Mouse (Mus musculus) heart, embryonic 12.5 days (tissue): ENCODE data around the gene Cd180. TPM values are rescaled to one million over a fixed set of nuclear protein-coding genes. Genes with fewer than 3 reads are reported as not detected.
"Not testable (repeated sequence)": the region's sequence is repeated elsewhere in the genome, so short reads cannot be mapped to it uniquely, and the experiment has no call there.

Experiments
- ATAC-seq: fragments of 200-750 bp; cut with Nextera tagmentation; 2 replicates; pipeline ENCODE4 v1.8.0; 2017; ENCODE audit warnings: moderate TSS enrichment, moderate library complexity; ENCODE audit not compliant: insufficient number of reproducible peaks, low FRiP score
- H3K27ac ChIP-seq: fragments of 300-500 bp; sonication (generic); 2 replicates; pipeline ENCODE4 v1.5.1; 2016; ENCODE audit warnings: mild to moderate bottlenecking, moderate library complexity; ENCODE audit not compliant: poor library complexity, severe bottlenecking
- H3K27me3 ChIP-seq: fragments of 300-500 bp; sonication (generic); replicated peaks from 2 replicates; pipeline ENCODE4 v1.6.1; 2016; ENCODE audit warnings: mild to moderate bottlenecking, moderate library complexity
- H3K36me3 ChIP-seq: fragments of 300-500 bp; sonication (generic); 2 replicates; pipeline ENCODE4 v1.6.1; 2016; ENCODE audit warnings: mild to moderate bottlenecking, moderate library complexity
- H3K4me1 ChIP-seq: fragments of 300-500 bp; sonication (generic); replicated peaks from 2 replicates; pipeline ENCODE4 v1.6.1; 2016; ENCODE audit warnings: mild to moderate bottlenecking
- H3K4me2 ChIP-seq: fragments of 300-500 bp; sonication (generic); 2 replicates; pipeline ENCODE4 v1.6.1; 2016; ENCODE audit warnings: mild to moderate bottlenecking, moderate library complexity
- H3K4me3 ChIP-seq: fragments of 300-500 bp; sonication (generic); 2 replicates; pipeline ENCODE4 v1.5.1; 2016; ENCODE audit warnings: mild to moderate bottlenecking
- H3K9ac ChIP-seq: fragments of 300-500 bp; sonication (generic); 2 replicates; pipeline ENCODE4 v1.6.1; 2016; ENCODE audit warnings: mild to moderate bottlenecking, moderate library complexity
- H3K9me3 ChIP-seq: fragments of 300-500 bp; sonication (generic); replicated peaks from 2 replicates; pipeline ENCODE4 v1.6.1; 2016; ENCODE audit warnings: mild to moderate bottlenecking, moderate library complexity
- WGBS: fragments of 180-500 bp; shearing (Covaris S2); methylation state at CpG from one replicate; pipeline ENCODE4 v1.1.7; 2016; 5-methylcytosine and 5-hydroxymethylcytosine counted together
- polyA plus RNA-seq: library from polyadenylated mRNA; unstranded; fragments of >200 nt; fragmentation: Nextera tagmentation; extraction: Ambion mirVana; gene quantifications from 2 replicates; pipeline ENCODE4 v1.2.1, GENCODE M21; 2016

Cd180 gene
- polyA plus RNA-seq, 1 experiment from 2014 or later: 0.37 TPM

GRCm38 (mm10) chr13:102664843-102665587 is 28.3 kb upstream of the Cd180 start:
- H3K36me3 ChIP-seq: no peaks in the 10 kb centered on the region

GRCm38 (mm10) chr13:102665588-102666232 is 27.6 kb upstream of the Cd180 start:
- peak overlapping the region; percentile 3; the same call in 1 of the 2 replicates for H3K4me3 ChIP-seq

More at GRCm38 (mm10) chr13:102664843-102665587, 28.3 kb upstream of the Cd180 start:
- Histone ChIP-seq H3K9me3 (no peaks in the 10 kb centered on the region), H3K4me1 (peaks cover 24% of the 10 kb centered on the region), H3K4me2 (peak overlapping the region; percentile 57), H3K27me3 (no peaks in the 10 kb centered on the region; the same call in 1 of the 2 replicates), H3K27ac (no peak overlapping the region), H3K4me3 (peak overlapping the region; percentile 3; the same call in 1 of the 2 replicates), H3K9ac (no peak overlapping the region)
- 44% methylated on average over 12 of the region's 12 CpGs for WGBS
- peak; percentile 29; the same call in 1 of the 2 replicates for ATAC-seq

DNA sequence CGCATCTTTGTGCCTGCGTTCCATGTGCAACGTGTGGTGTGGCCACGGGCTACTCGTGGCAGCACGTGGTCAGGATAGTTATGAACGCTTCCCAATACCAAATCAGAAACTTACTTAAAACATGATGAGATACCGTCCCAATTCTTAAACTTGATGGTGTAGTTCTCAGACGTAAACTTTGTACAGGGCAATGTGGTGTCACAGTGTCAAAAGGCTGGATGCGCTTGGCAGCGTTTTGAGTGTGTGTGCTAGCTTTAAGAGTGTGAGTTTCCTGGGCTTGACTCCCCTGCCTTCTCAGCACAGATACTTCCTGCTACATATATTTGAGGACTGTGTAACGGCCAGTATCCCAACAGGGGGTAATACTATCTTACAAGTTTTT is 27.1 kb upstream of the Cd180 start:
- Histone ChIP-seq H3K9me3 (no peaks in the 10 kb centered on the region), H3K27ac (no peak overlapping the region), H3K4me2 (no peak overlapping the region), H3K9ac (no peak overlapping the region), H3K4me1 (peaks cover 35% of the 10 kb centered on the region), H3K36me3 (no peaks in the 10 kb centered on the region), H3K27me3 (no peaks in the 10 kb centered on the region; the same call in 1 of the 2 replicates), H3K4me3 (no peak overlapping the region)
- WGBS: 81% methylated on average over 12 of the region's 12 CpGs
- no peak for ATAC-seq

More at GRCm38 (mm10) chr13:102665588-102666232, 27.6 kb upstream of the Cd180 start:
- peak; percentile 26; the same call in 1 of the 2 replicates for ATAC-seq
- Histone ChIP-seq H3K27me3 (no peaks in the 10 kb centered on the region; the same call in 1 of the 2 replicates), H3K4me2 (peak overlapping the region; percentile 57), H3K9ac (no peak overlapping the region), H3K27ac (no peak overlapping the region), H3K36me3 (no peaks in the 10 kb centered on the region), H3K4me1 (peaks cover 31% of the 10 kb centered on the region), H3K9me3 (no peaks in the 10 kb centered on the region)
- WGBS: 41% methylated on average over 18 of the region's 18 CpGs

- Histone ChIP-seq H3K27me3 (no peaks in the 10 kb centered on the region; the same call in 1 of the 2 replicates), H3K27ac (no peak overlapping the region), H3K36me3 (no peaks in the 10 kb centered on the region), H3K9ac (no peak overlapping the region), H3K4me1 (peaks cover 35% of the 10 kb centered on the region), H3K4me3 (no peak overlapping the region), H3K9me3 (no peaks in the 10 kb centered on the region), H3K4me2 (no peak overlapping the region)
- 64% methylated on average over 4 of the region's 4 CpGs for WGBS
- ATAC-seq: no peak
These were observed 26.6 kb upstream of the Cd180 start for GRCm38 (mm10) chr13:102666731-102667130.

GRCm38 (mm10) chr13:102667401-102667800 is 26.0 kb upstream of the Cd180 start:
- WGBS: 84% methylated on average over 4 of the region's 4 CpGs
- Histone ChIP-seq H3K4me3 (no peak overlapping the region), H3K27ac (no peak overlapping the region), H3K4me1 (peaks cover 35% of the 10 kb centered on the region), H3K4me2 (no peak overlapping the region), H3K27me3 (no peaks in the 10 kb centered on the region; the same call in 1 of the 2 replicates), H3K9me3 (no peaks in the 10 kb centered on the region), H3K36me3 (no peaks in the 10 kb centered on the region), H3K9ac (no peak overlapping the region)
- ATAC-seq: no peak

- H3K4me1 ChIP-seq: peaks cover 35% of the 10 kb centered on the region
- no peak overlapping the region for H3K4me3 ChIP-seq
- H3K9me3 ChIP-seq: 0 out of 2 replicates have a peak, but pooled peaks cover 3% of the 10 kb centered on the region
- ATAC-seq: peak; percentile 44; the same call in 1 of the 2 replicates
- no peaks in the 10 kb centered on the region for H3K36me3 ChIP-seq
- WGBS: 58% methylated on average over 9 of the region's 9 CpGs
- no peak overlapping the region for H3K27ac ChIP-seq
- no peaks in the 10 kb centered on the region for H3K27me3 ChIP-seq
- H3K9ac ChIP-seq: no peak overlapping the region
- no peak overlapping the region for H3K4me2 ChIP-seq
These were observed 25.5 kb upstream of the Cd180 start for GRCm38 (mm10) chr13:102667842-102668241.

- Histone ChIP-seq H3K9me3 (0 out of 2 replicates have a peak, but pooled peaks cover 3% of the 10 kb centered on the region), H3K4me1 (peaks cover 33% of the 10 kb centered on the region), H3K27ac (no peak overlapping the region), H3K36me3 (no peaks in the 10 kb centered on the region), H3K9ac (no peak overlapping the region), H3K4me3 (no peak overlapping the region), H3K27me3 (no peaks in the 10 kb centered on the region), H3K4me2 (no peak overlapping the region)
- no peak for ATAC-seq
- 56% methylated on average over 6 of the region's 6 CpGs for WGBS
These were observed 24.4 kb upstream of the Cd180 start for GRCm38 (mm10) chr13:102668933-102669332.

DNA sequence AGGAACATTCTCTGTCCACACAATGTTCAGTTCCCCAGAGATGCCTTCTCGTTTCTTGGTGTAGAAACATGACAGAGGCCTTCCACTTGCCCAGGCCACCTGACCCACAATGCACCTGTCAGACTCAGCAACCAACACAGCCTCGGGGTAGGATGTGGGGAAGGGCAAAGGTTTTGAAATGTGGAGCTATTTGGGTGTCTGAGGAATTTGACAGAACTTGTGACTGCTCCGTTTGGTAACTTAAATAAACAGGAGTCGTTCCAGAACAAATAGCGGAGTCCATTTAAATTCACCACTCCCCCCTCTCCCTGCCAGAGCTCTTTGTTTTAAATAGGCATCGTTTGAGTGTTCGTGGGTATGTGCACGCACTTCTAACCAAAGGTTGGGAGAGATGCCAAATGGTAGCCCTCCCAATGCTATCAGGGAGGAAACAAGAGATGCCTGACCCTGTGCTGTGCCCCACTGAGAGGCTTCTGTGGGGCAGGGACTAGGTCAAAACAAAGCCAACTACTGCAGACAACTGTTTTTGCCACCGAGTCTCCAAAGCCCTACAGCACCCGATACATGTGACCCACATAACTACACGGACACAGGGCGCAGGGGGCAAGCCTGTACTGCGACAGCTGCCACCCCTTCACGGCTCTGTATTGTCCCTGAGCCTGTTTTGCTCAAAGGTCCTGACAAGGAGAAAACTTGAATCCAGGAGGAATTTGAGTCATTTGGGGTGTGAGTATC is 23.7 kb upstream of the Cd180 start:
- no peaks in the 10 kb centered on the region for H3K36me3 ChIP-seq
- no peaks in the 10 kb centered on the region for H3K27me3 ChIP-seq
- no peak overlapping the region for H3K4me2 ChIP-seq
- 48% methylated on average over 14 of the region's 14 CpGs for WGBS
- H3K9ac ChIP-seq: no peak overlapping the region
- 0 out of 2 replicates have a peak, but pooled peaks cover 3% of the 10 kb centered on the region for H3K9me3 ChIP-seq
- 0 out of 2 replicates have a peak, but pooled peaks have one; percentile 36 for ATAC-seq
- no peak overlapping the region for H3K4me3 ChIP-seq
- H3K27ac ChIP-seq: no peak overlapping the region
- peaks cover 32% of the 10 kb centered on the region for H3K4me1 ChIP-seq

DNA sequence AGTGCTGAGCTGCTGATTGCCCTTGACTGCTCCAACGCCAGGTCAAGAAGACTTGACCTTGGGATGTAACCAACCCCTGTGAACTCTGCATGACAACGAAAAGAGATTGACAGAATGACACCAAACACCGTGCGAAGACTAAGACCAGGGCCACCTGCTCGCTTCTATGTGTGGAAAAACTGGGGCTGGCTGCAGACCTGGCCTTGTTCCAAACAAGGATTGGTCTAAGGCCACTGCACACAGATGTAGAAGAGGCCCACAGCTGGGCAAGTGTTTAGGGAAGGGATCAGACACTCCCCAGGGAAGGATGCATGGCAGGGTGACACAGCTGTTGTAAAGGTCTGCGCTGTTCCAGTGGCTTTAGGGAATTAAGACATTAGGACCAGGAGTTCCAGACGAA is 22.9 kb upstream of the Cd180 start:
- 75% methylated on average over 7 of the region's 7 CpGs for WGBS
- Histone ChIP-seq H3K27me3 (no peaks in the 10 kb centered on the region), H3K4me1 (peaks cover 31% of the 10 kb centered on the region), H3K9ac (no peak overlapping the region), H3K36me3 (no peaks in the 10 kb centered on the region), H3K27ac (no peak overlapping the region), H3K4me2 (no peak overlapping the region), H3K9me3 (0 out of 2 replicates have a peak, but pooled peaks cover 3% of the 10 kb centered on the region), H3K4me3 (no peak overlapping the region)
- ATAC-seq: no peak

DNA sequence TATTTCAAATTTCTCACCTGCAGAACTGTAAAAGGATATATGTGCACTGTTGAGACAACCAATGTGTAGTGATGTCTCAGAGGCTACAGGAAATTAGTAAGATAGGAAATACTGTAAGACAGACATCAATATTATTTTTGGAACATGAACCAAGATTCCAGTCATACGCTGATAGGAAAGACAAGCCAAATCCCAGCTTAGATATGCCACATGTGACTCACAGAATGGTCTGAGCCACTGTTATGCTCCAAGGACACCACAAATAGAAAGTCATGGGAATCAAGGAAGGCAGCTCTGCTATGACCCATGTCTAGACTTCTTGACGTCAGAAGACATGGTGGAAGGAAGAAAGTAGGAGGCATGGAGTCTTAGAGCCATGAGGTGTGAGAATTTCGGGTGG is 19.3 kb upstream of the Cd180 start:
- Histone ChIP-seq H3K27me3 (no peaks in the 10 kb centered on the region), H3K9me3 (0 out of 2 replicates have a peak, but pooled peaks cover 3% of the 10 kb centered on the region), H3K4me3 (no peak overlapping the region), H3K4me2 (no peak overlapping the region), H3K9ac (no peak overlapping the region), H3K4me1 (peaks cover 20% of the 10 kb centered on the region), H3K27ac (no peak overlapping the region), H3K36me3 (no peaks in the 10 kb centered on the region)
- ATAC-seq: no peak
- 77% methylated on average over 3 of the region's 3 CpGs for WGBS

GRCm38 (mm10) chr13:102677602-102678001 is 15.8 kb upstream of the Cd180 start:
- not testable (repeated sequence) for H3K4me2 ChIP-seq, H3K9ac ChIP-seq, H3K9me3 ChIP-seq, H3K36me3 ChIP-seq, H3K27ac ChIP-seq, H3K4me3 ChIP-seq, H3K4me1 ChIP-seq, H3K27me3 ChIP-seq, ATAC-seq
- WGBS: 74% methylated on average over 4 of the region's 4 CpGs
